Mouse (Mus musculus) cortical plate, adult 2 months (tissue): ENCODE data around the gene Rps27.

ENCODE experiments used
- CTCF ChIP-seq: fragments of 200-500 bp; IDR thresholded peaks from 2 replicates; pipeline ENCODE4 v1.5.1; 2011; ENCODE audit warnings: mild to moderate bottlenecking, control low read depth, low read length; ENCODE audit not compliant: insufficient read depth; ENCODE audit errors: extremely low read depth
- POLR2A ChIP-seq: fragments of 200-500 bp; IDR thresholded peaks from 2 replicates; pipeline ENCODE4 v1.6.1; 2011; ENCODE audit warnings: mild to moderate bottlenecking, low read length, control low read depth; ENCODE audit not compliant: insufficient read depth; ENCODE audit errors: extremely low read depth

- TF ChIP-seq POLR2A = no peak
- TF ChIP-seq CTCF = no peak
These were observed 8.9 kb downstream of the Rps27 start for GRCm38 (mm10) chr3:90204582-90204981.
